Mouse (Mus musculus) forelimb bud, embryonic 11.5 days (tissue): Measurements from ENCODE around the gene Fabp7.

ENCODE experiments used
- DNase-seq: peaks from one replicate; pipeline ENCODE4 v3.0.0-alpha.2; 2012; ENCODE audit warnings: low read depth, low spot score

The Fabp7 gene

DNA sequence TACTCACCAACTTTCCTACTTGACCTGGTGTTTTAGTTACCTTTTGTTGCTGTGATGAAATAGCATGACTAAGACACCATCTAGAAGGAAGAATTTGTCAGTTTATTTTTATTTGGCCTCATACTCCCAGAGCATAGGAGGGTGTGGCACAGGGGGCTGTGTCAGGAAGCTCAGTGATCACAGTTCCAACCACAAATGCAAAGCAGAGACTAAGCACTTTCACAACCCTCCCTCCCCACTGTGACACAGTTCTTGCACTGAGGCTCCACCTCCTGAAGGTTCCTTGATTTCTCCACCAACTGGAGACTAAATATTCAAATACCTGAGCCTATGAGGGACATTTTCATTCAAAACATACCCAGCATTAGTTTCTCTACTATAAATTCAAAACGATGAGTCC lies 14.8 kb downstream of the Fabp7 start:
- DNase-seq, result no peak

DNA sequence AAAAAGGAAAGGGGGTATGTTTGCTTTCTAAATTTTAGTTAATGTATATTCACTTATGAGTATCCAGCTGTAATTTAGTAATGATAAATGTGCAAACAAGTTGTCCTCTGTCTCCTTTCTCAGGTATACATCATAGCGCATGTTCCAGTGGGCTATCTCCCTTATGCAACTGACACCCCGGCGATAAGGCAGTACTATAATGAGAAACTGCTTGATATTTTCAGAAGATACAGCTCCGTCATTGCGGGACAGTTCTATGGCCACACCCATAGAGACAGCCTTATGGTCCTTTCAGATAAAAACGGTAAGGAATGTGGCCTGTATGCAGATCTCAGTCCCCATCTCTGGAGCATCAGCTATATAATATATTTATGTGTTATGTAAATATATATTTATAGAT lies 23.1 kb downstream of the Fabp7 start:
- DNase-seq, result no peak

DNA sequence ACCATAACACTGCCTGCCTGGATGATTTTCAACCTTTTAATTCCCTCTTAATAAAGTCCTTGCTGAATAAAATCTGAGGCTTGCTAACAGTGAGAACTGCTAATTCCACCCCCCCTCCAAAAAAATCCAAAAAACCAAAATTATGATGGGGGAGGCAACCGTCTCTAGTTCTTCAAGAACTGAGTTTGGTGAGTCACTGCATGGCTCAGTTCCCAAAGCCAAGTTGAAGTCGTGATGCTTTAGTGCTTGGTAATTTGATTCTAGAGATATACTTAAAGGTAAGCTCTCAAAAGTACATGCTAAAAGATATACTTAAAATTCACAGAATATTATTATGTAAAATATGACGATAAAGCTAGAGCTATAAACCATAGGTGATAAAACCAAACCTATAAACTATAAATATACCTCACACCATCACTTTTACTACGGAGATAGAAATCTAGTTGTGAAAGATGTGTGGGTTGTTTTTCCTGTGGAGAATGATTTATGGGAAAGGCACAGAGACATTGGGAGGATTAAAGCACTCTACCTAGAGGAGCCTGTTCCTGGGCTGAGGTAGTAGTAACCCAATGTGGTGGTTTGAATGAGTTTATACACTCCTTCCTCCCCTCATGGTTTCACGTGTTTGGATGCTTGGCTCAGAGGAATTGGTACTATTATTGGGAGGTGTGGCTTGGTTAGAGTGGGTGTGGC lies 27.6 kb downstream of the Fabp7 start:
- DNase-seq, result no peak

DNA sequence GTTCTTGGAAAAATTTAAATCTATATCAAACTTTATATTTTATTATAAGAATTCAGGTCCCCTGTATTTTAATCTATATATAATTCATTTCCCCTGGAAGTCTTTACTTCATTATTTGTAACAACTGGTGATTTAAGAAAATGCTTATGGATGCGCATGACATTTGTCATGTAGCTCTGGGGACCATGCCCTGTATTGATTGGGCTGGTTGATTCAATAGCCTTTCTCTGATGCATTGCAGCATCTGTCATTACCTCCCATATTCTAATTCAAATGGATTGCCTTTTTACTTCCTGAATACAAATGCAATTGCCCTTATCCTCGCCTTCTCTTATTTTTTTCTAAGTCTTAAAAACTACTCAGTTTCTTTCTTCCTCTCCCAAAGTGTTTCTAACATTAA lies 29.6 kb downstream of the Fabp7 start:
- no peak for DNase-seq

DNA sequence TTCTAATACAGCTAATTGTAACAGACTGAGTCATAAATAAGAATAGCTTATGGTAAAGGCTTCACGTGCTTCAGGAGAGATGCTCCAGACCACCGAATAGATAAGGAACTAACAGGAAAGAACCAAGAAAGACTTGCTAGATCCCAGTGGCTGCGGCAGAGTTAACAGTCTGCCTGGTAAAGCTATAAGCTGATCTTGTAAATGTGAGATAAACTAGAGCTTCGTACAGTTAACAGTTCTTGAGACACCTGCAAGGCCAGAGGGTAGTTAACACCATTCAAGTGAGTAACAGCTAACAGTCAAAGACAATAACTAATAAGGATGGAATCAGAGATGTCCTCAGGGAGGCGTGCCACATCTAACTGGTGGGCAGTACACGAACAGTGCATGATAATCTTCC lies 31.2 kb downstream of the Fabp7 start:
- DNase-seq, result no peak

DNA sequence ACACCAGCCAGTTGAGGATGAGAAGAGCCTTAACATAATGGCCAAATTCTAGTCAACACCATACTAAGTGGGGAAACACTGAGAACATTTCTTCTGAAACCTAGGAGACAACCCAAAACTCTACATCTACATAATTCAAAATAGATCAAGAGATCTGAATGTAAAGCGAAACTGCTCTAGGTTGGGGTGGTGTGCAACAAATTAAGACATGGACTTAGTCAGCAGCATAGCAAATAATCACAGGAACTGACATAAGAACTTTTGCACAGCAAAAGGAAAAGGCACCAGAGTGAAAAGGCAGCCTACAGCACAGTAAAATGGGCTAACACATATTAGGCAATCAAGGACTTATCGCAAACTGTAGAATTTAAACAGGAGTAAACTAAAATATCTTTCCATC lies 34.5 kb downstream of the Fabp7 start:
- no peak for DNase-seq

DNA sequence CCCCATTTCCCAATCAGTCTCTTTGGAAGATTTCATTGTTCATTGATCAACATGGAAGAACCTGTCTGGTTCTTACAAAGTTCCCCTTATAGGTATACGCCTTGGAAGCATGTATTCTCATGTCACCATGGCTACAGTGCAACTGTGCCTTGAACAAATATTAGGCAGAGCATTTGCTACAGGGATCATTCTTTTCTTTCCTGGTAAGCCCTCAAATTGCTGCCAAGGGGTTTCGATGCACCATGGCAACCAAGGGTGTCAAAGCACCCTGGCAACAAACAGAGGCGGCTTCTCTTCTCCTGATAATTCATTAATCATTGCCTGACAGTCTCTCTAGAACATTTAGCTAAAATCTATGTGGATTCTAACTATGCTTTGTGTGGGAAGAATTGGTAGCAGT lies 37.8 kb downstream of the Fabp7 start:
- DNase-seq, result no peak

DNA sequence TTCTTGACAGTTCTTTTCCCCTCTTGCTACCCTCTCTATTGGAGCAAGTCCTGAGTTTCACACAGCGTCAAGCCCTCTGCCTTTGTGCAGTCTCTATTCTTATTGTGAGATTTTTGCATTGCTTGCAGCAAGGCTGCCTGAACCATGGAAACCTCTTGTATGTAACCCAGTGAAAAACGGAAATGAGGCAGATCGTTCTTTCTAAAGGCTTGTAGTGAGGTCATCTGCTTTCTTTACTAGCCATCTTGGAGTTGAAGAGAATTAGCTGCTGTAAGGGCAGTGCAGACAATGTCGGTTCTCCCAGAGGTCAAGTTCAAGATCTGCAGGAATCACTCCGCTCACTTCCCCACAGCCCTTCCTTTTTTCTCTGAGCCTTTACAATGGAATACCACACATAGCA lies 44.0 kb downstream of the Fabp7 start:
- no peak for DNase-seq

DNA sequence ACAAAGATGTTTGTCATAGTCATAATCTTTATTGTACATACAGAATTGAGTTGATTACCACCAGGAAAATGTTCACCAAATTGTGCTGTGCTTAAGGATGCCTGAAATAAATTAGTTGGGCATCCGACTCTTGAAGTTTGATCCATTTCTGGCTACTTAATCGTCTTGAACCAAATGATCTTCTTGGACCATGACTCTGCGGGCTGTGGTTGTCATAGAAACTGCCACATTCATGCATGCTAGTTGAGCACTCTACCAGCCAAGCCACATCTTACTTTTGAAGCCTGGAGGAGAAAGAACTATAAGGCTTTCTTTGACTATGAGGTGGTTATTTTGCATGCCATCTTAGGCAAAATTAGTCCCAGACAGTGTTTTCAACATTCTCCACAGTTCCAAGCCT lies 44.9 kb downstream of the Fabp7 start:
- no peak for DNase-seq

DNA sequence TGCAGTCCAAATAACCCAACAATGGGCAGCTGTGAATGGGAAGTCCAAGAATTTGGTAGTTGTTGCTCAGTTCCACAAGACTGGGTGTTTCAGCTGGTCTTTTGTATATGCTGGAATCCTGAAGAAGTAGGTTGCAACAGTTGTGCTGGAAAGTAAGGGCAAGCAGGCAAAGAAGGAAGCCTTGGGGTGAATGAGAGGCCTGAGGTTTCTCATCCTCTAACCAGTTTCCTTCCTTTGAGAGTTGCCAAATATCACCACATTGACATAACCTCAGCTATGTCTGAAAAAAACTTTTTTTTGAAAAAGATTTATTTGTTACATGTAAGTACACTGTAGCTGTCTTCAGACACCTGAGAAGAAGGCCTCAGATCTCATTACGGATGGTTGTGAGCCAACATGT lies 50.4 kb downstream of the Fabp7 start:
- DNase-seq, result no peak

DNA sequence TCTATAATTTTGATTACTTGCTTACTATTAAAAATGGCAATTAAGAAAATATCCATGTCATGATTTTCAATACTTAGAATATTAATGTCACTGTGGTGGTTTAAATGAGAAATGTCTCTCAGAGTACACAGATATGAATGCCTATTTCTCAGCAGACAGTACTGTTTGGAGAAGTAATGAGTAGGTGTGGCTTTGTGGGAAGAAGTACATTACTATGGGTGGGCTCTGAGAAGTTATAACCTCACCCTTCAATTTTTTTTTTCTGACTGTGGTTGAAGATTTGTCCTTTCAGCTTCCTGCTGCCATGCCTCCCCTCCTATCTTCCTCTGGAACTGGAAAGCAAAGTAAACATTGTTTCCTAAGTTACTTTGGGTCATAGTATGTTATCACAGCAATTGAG lies 51.3 kb downstream of the Fabp7 start:
- no peak for DNase-seq
